Mouse (Mus musculus): ENCODE measurements at regions not wholly inside any gene's neighbourhood (a gene's known extent, or its start where the extent isn't known, plus 50 kb on each side); places are given as distances from the start of the nearest gene placed in this dataset.

DNA sequence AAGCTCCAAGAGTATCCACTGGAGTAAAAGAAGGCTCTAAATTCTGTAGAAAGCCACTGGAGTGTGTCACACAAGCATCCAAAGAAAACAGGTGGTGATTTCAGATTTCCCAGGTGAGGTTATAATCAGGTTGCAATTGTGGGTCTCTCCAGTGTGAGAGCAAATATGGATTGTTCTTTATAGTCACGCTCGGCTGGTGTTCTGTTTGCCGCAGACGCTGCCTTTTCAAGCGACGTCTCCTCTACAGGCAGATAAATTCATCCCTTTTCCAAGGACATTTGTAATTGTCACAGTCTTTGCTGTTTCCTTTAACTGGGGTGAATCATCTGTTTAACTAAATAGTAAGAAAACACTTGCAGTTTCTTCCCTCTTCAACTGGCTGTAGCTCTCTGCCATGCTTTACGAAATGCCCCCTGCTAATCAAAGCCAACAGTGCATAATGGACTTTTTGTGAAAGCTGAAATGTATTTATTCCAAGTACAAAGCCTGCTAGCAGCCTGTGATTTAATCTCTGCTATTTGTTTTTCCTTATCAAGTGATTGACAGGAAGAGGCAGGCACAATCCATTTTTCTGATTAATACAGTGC, 502.4 kb downstream of the Trim52 start:
- no peak for DNase-seq (ENCODE audit: low spot score in 2 of 2)

Measured in spleen, postnatal 4 days (tissue).